ENCODE assay signal across 12 mouse cellular contexts in genomic region chr13:112661687-112662086, GRCm38 (mm10). TPM values are rescaled to one million over a fixed set of nuclear protein-coding genes. Genes with fewer than 3 reads are reported as not detected.
DNase-seq lines count a peak whose midpoint lies in the region; ATAC-seq and TF ChIP-seq lines count a peak whose summit lies in the region.
"Had no signal": no experiment of that assay in that cellular context is flagged by ENCODE, and none has a peak within 500 bp of the region (broad histone marks: within the 10 kb centered on the region; RNA-seq: fewer than 3 reads in every experiment).

No protein-coding gene starts in this region.

- WGBS in forebrain, embryonic 14.5 days: 80% methylated on average over 2 of the region's 2 CpGs
- WGBS in hindbrain, embryonic 16.5 days: 78% methylated on average over 2 of the region's 2 CpGs
- 75% methylated on average over 2 of the region's 2 CpGs for WGBS in midbrain, embryonic 15.5 days

- no peak overlapping the region for H3K27ac ChIP-seq in left cerebral cortex, adult 2 months
- H3K27ac ChIP-seq in forebrain, embryonic 14.5 days (ENCODE audit: low read depth, low read length): no peak overlapping the region
- H3K27ac ChIP-seq in hindbrain, embryonic 16.5 days (ENCODE audit: low read depth, low read length): no peak overlapping the region
- no peak overlapping the region for H3K27ac ChIP-seq in midbrain, embryonic 15.5 days
- H3K27ac ChIP-seq: embryonic facial prominence, embryonic 12.5 days had no signal

- peak overlapping the region; percentile 86; the same call in 1 of the 2 replicates for H3K9ac ChIP-seq in forebrain, embryonic 14.5 days (ENCODE audit: low read length)
- H3K9ac ChIP-seq in hindbrain, embryonic 16.5 days (ENCODE audit: low read depth, low read length): no peak overlapping the region
- no peak overlapping the region for H3K9ac ChIP-seq in midbrain, embryonic 15.5 days

- H3K4me2 ChIP-seq in forebrain, embryonic 14.5 days (ENCODE audit: low read length): peak overlapping the region; percentile 85
- H3K4me2 ChIP-seq in hindbrain, embryonic 16.5 days (ENCODE audit: low read length): peak overlapping the region; percentile 77
- H3K4me2 ChIP-seq in midbrain, embryonic 15.5 days: peak overlapping the region; percentile 79

- H3K4me1 ChIP-seq in forebrain, embryonic 14.5 days (ENCODE audit: control insufficient read depth, insufficient read depth, low read length): peaks cover 5% of the 10 kb centered on the region; the same call in 1 of the 2 replicates
- H3K4me1 ChIP-seq in hindbrain, embryonic 16.5 days (ENCODE audit: control insufficient read depth, insufficient read depth, low read depth, low read length): peaks cover 6% of the 10 kb centered on the region
- H3K4me1 ChIP-seq in midbrain, embryonic 15.5 days: peaks cover 16% of the 10 kb centered on the region

- no peaks in the 10 kb centered on the region for H3K27me3 ChIP-seq in forebrain, embryonic 14.5 days (replicated peaks; ENCODE audit: control insufficient read depth, insufficient read depth, low read length)
- H3K27me3 ChIP-seq in hindbrain, embryonic 16.5 days (replicated peaks; ENCODE audit: control insufficient read depth, insufficient read depth, low read length): no peaks in the 10 kb centered on the region
- H3K27me3 ChIP-seq in midbrain, embryonic 15.5 days (replicated peaks): no peaks in the 10 kb centered on the region
- H3K27me3 ChIP-seq: embryonic facial prominence, embryonic 12.5 days had no signal

- no peaks in the 10 kb centered on the region for H3K9me3 ChIP-seq in forebrain, embryonic 14.5 days (replicated peaks; ENCODE audit: control insufficient read depth, low read length)
- no peaks in the 10 kb centered on the region for H3K9me3 ChIP-seq in hindbrain, embryonic 16.5 days (ENCODE audit: control insufficient read depth, low read length)
- no peaks in the 10 kb centered on the region for H3K9me3 ChIP-seq in midbrain, embryonic 15.5 days
- H3K9me3 ChIP-seq: embryonic facial prominence, embryonic 12.5 days had no signal

- ATAC-seq in forebrain, embryonic 14.5 days: no peak
- ATAC-seq in hindbrain, embryonic 16.5 days: no peak
- ATAC-seq in midbrain, embryonic 15.5 days (replicated peaks): no peak

- intact Hi-C loops in left cerebral cortex, adult 2 months (cut with DNase I): loop anchor here (5.0 kb wide), 1 partner anchor 141 kb away; the partner anchor contains the start of gene Plpp1
- intact Hi-C loops in left cerebral cortex, postnatal 10 days (cut with DNase I): no loop called here

- H3K36me3 ChIP-seq in forebrain, embryonic 14.5 days (ENCODE audit: control insufficient read depth, insufficient read depth, low read length): no peaks in the 10 kb centered on the region
- no peaks in the 10 kb centered on the region for H3K36me3 ChIP-seq in hindbrain, embryonic 16.5 days (ENCODE audit: control insufficient read depth, insufficient read depth, low read length)
- H3K36me3 ChIP-seq in midbrain, embryonic 15.5 days (replicated peaks): no peaks in the 10 kb centered on the region
- H3K36me3 ChIP-seq: embryonic facial prominence, embryonic 12.5 days had no signal

- peak overlapping the region; percentile 71 for H3K4me3 ChIP-seq in left cerebral cortex, adult 2 months
- peak overlapping the region; percentile 76; the same call in 1 of the 2 replicates for H3K4me3 ChIP-seq in forebrain, embryonic 14.5 days (ENCODE audit: low read depth, low read length)
- no peak overlapping the region for H3K4me3 ChIP-seq in hindbrain, embryonic 16.5 days (ENCODE audit: low read length)
- H3K4me3 ChIP-seq in midbrain, embryonic 15.5 days: peak overlapping the region; percentile 67

- no peak for TF ChIP-seq CTCF in left cerebral cortex, adult 2 months (IDR thresholded peaks at IDR 0.05)

- DNase-seq in left cerebral cortex, adult 2 months (ENCODE audit: extremely low spot score in 1 of 2, low spot score in 2 of 2): no peak
- DNase-seq in left cerebral cortex, postnatal 10 days (ENCODE audit: extremely low spot score in 1 of 2, low spot score in 2 of 2): no peak
- no peak for DNase-seq in forebrain, embryonic 14.5 days (ENCODE audit: low spot score)
- no peak for DNase-seq in cerebellum, adult 8-10 months
- DNase-seq in left cerebral cortex, adult 9 months (ENCODE audit: low spot score in 2 of 2): no peak
- DNase-seq: adrenal gland, postnatal 10 days; cerebellum, adult 11-12 months; gastrocnemius, postnatal 36 days; kidney, adult 11 months had no signal

RNA-seq across cellular contexts. Expression of gene Slc38a9, which starts 1.1 kb away (rescaled TPM):
- 10 to 100 TPM; 20.6 to 25.2 TPM for total RNA-seq in left cerebral cortex, adult 2 months (2021)
- total RNA-seq in left cerebral cortex, postnatal 10 days (2021): 10 to 100 TPM; 16.3 to 18.8 TPM
- 16.8 and 21.7 TPM in 2 replicates for polyA plus RNA-seq in forebrain, embryonic 14.5 days (2014; fragmentation: Nextera tagmentation; extraction: Ambion mirVana)
- 22.6 and 24.4 TPM in 2 replicates for polyA plus RNA-seq in hindbrain, embryonic 16.5 days (2015; fragmentation: Nextera tagmentation; extraction: Ambion mirVana)
- polyA plus RNA-seq in midbrain, embryonic 15.5 days (2015; fragmentation: Nextera tagmentation; extraction: Ambion mirVana): 25.8 and 30.8 TPM in 2 replicates

RNA-seq across cellular contexts. Expression of gene Ddx4, which starts 9.4 kb away (rescaled TPM):
- total RNA-seq in left cerebral cortex, adult 2 months (2021): 1 to 10 TPM; 2.2 to 2.4 TPM
- total RNA-seq in left cerebral cortex, postnatal 10 days (2021): under 1 TPM; 0.83 to 0.97 TPM
- 0.70 and 0.93 TPM in 2 replicates for polyA plus RNA-seq in forebrain, embryonic 14.5 days (2014; fragmentation: Nextera tagmentation; extraction: Ambion mirVana)
- polyA plus RNA-seq in hindbrain, embryonic 16.5 days (2015; fragmentation: Nextera tagmentation; extraction: Ambion mirVana): 0.84 and 1.4 TPM in 2 replicates
- polyA plus RNA-seq in midbrain, embryonic 15.5 days (2015; fragmentation: Nextera tagmentation; extraction: Ambion mirVana): 0.77 and 0.88 TPM in 2 replicates
- total RNA-seq: gastrocnemius, postnatal 36 days had no signal
